Mouse (Mus musculus): Measurements from ENCODE around the gene Rspo1. TPM values are rescaled to one million over a fixed set of nuclear protein-coding genes. Genes with fewer than 3 reads are reported as not detected.

Gene Rspo1
- total RNA-seq, 2 experiments from 2014 or later = 4.6 to 7.8 TPM

- DNase-seq (ENCODE audit: low spot score in 2 of 2) = no peak
Observed at GRCm38 (mm10) chr4:124971094-124971493, 15.1 kb upstream of the Rspo1 start.

GRCm38 (mm10) chr4:124972316-124972715 lies 13.9 kb upstream of the Rspo1 start:
- no peak for DNase-seq (ENCODE audit: low spot score in 2 of 2)

- DNase-seq (ENCODE audit: low spot score in 2 of 2) = no peak
Observed at GRCm38 (mm10) chr4:124973296-124973695, 12.9 kb upstream of the Rspo1 start.

GRCm38 (mm10) chr4:124978201-124978600 lies 8.0 kb upstream of the Rspo1 start:
- DNase-seq (ENCODE audit: low spot score in 2 of 2) = no peak

GRCm38 (mm10) chr4:124983893-124984526 lies 2.2 kb upstream of the Rspo1 start:
- no peak for DNase-seq (ENCODE audit: low spot score in 2 of 2)

- no peak for DNase-seq (ENCODE audit: low spot score in 2 of 2)
Observed at GRCm38 (mm10) chr4:124984871-124985670, 1.2 kb upstream of the Rspo1 start.

GRCm38 (mm10) chr4:124986739-124987710 lies 795 bp downstream of the Rspo1 start:
- no peak for DNase-seq (ENCODE audit: low spot score in 2 of 2)

GRCm38 (mm10) chr4:124987711-124988097 lies 1.5 kb downstream of the Rspo1 start:
- DNase-seq (ENCODE audit: low spot score in 2 of 2) = no peak

GRCm38 (mm10) chr4:124988382-124988781 lies 2.2 kb downstream of the Rspo1 start:
- no peak for DNase-seq (ENCODE audit: low spot score in 2 of 2)

- DNase-seq (ENCODE audit: low spot score in 2 of 2) = no peak
Observed at GRCm38 (mm10) chr4:124989787-124990253, 3.6 kb downstream of the Rspo1 start.

- no peak for DNase-seq (ENCODE audit: low spot score in 2 of 2)
Observed at GRCm38 (mm10) chr4:124990325-124990724, 4.1 kb downstream of the Rspo1 start.

GRCm38 (mm10) chr4:124997479-124998147 lies 11.4 kb downstream of the Rspo1 start:
- DNase-seq (ENCODE audit: low spot score in 2 of 2) = no peak

GRCm38 (mm10) chr4:124999548-124999947 lies 13.3 kb downstream of the Rspo1 start:
- DNase-seq (ENCODE audit: low spot score in 2 of 2) = no peak

GRCm38 (mm10) chr4:125002978-125003377 lies 16.7 kb downstream of the Rspo1 start:
- no peak for DNase-seq (ENCODE audit: low spot score in 2 of 2)

GRCm38 (mm10) chr4:125004886-125005285 lies 18.7 kb downstream of the Rspo1 start:
- DNase-seq (ENCODE audit: low spot score in 2 of 2) = no peak

- DNase-seq (ENCODE audit: low spot score in 2 of 2) = no peak
Observed at GRCm38 (mm10) chr4:125007460-125007859, 21.2 kb downstream of the Rspo1 start.

GRCm38 (mm10) chr4:125008220-125008619 lies 22.0 kb downstream of the Rspo1 start:
- DNase-seq (ENCODE audit: low spot score in 2 of 2) = no peak

GRCm38 (mm10) chr4:125008712-125009111 lies 22.5 kb downstream of the Rspo1 start:
- DNase-seq (ENCODE audit: low spot score in 2 of 2) = no peak

GRCm38 (mm10) chr4:125015806-125016635 lies 29.8 kb downstream of the Rspo1 start, which contains the start of gene Gnl2:
Gene Gnl2, plus strand, starts transcription at chr4:125016585.
- no peak for DNase-seq (ENCODE audit: low spot score in 2 of 2)

- DNase-seq (ENCODE audit: low spot score in 2 of 2) = peak; percentile 40 to 43
Observed at GRCm38 (mm10) chr4:125017431-125017830, 31.2 kb downstream of the Rspo1 start.
